Mouse (Mus musculus): Measurements from ENCODE around the gene Trf.

DNA sequence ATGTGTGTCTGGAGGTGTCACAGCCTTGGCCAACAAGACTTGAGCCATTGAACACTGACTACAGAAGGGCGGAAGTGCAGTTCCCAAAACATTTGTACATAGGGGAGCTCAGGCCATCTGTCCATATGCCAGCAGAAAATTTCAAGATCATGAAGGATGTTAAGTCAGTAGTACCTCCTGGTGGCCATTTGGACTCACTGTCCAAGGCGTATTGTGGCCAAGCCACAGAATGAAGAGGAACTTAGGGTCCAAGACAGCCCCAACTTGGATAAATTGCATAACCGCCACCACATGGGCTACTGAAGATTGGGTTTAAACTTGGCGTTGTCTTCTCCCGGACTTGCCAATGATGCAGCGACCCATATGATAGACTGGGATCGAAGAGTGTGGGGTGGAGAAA lies 54.6 kb downstream of the Trf start:
- no peak for TF ChIP-seq CTCF (IDR thresholded peaks at IDR 0.05; ENCODE audit: insufficient read depth, low read depth, low read length)
- no peak for TF ChIP-seq POLR2A (IDR thresholded peaks at IDR 0.05; ENCODE audit: insufficient read depth, low read depth, low read length)

All from olfactory bulb, adult 2 months (tissue).